Mouse (Mus musculus): ENCODE measurements around the gene Itga5.

The Itga5 gene

GRCm38 (mm10) chr15:103340786-103341185 lies 25.8 kb downstream of the Itga5 start:
- DNase-seq (ENCODE audit: low spot score in 2 of 2), result no peak

GRCm38 (mm10) chr15:103339961-103340337 lies 26.6 kb downstream of the Itga5 start, which contains the start of gene Zfp385a:
Zfp385a (minus strand) TSS chr15:103340093.
- DNase-seq (ENCODE audit: low spot score in 2 of 2), result peak in 1 of 2 experiments; percentile 58

DNA sequence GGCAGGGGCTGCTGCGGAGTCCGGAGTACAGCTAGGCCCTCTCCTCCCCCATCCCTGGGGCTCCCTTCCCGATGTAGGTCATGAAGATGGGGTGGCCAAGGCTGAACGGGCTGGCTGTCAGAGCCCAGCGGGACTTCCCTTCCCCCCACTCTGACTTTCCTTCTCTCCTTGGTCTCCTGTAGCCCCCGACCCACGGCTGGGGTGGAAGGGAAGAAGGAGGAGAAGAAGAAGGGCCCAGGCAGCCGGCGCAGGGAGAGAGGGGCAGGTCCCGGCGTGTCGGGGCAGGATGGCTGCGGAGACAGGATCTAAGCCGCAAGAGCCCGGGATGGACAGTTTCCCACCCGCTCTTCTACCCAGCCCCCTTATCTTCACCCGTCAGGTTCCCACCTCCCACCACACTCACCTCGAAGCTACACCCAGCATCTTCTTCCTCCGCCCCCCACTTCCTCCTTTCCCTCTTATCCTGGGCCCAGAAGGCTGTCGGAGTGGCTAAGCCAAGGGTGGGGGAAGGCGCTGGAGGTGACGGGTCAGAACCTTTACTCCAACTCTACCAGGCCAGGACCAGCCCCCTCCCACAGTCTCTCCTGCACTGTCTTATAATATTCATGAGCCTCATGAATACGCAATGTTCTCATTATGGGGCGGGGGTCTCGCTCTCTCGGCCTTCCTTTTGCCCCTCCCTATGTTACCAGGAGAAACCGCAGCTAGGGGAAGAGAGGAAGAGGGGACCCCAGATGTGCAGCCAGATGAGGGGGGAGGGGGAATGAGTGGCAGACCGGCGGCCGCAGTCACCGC lies 27.2 kb downstream of the Itga5 start:
- DNase-seq (ENCODE audit: low spot score in 2 of 2), result peak in 1 of 2 experiments; percentile 61

- DNase-seq (ENCODE audit: low spot score in 2 of 2), result no peak
Measured at GRCm38 (mm10) chr15:103338829-103339165, 27.8 kb downstream of the Itga5 start.

DNA sequence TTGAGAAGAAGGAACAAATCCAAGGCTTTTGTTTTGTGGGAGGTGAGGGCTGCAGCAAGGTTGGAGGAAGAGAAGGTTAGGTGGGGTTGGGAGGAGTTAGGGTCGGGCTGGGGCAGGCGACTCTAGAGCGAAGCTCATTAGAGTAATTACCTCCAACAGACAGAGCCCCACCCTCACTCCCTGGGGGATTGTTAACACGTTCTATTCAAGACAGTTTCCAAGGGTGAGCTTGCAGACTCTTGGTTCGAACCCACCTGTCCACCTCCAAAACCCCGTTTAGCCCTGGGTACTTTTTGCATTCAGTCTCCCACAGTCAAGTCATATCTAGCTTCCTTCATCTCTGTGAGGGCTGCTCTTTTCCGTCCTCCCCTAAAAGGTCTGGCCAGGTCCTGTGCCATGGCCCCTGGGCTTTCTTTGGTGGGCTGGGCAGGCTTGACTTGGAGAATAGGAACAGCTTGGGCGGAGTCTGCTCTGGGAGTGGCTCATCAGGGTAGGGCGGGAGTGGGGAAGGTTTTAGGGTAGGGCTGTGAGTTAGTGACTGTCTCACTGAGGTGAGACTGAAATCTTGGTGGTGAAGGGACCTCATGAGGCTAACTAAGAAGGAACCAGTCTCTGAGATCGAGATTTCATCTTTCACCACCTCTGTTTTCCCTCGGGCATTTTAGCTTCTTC lies 29.4 kb downstream of the Itga5 start:
- no peak for DNase-seq (ENCODE audit: low spot score in 2 of 2)

GRCm38 (mm10) chr15:103335488-103336235 lies 30.9 kb downstream of the Itga5 start:
- no peak for DNase-seq (ENCODE audit: low spot score in 2 of 2)

DNA sequence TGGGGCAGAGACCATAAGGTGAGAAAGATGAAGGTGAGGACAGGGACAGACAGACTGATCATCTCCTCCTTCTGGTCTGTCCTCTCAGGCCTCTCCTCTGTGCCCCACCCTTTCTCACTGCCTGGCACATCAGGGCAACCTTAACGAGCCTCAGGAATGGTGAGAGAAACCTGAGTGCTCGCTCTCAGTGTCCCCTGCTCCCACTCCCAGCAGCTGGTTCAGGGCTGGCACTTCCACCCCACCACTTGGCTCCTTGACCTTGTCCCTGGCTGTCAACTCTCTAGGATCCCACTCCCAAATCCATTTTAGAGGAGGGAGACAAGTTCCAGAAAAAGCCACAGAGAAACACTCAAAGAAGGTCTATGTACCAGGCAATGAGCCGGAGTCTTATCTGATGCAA lies 31.5 kb downstream of the Itga5 start:
- no peak for DNase-seq (ENCODE audit: low spot score in 2 of 2)

- DNase-seq (ENCODE audit: low spot score in 2 of 2), result no peak
Measured at GRCm38 (mm10) chr15:103334194-103334593, 32.4 kb downstream of the Itga5 start.

DNA sequence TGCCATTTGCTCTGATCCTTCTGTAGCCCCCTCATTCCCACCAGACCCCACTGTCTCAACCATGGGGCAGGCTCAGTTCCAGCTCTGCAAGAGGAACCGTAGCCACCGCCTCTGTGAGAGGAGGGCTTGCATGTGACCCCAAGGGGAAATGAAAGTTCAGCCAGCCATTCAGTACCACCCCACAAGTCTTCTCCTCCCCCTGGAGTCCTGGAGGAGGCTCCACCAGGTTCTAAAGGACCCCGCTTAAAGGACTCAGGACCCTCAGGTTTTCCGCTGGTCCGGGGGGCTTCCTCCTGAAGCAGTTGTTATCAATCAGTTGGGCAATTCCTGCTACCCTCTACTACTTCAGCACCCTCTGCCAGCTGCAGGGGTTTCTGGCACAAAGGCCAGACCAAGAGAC lies 32.8 kb downstream of the Itga5 start:
- no peak for DNase-seq (ENCODE audit: low spot score in 2 of 2)

- DNase-seq (ENCODE audit: low spot score in 2 of 2), result no peak
Measured at GRCm38 (mm10) chr15:103333081-103333615, 33.4 kb downstream of the Itga5 start.

DNA sequence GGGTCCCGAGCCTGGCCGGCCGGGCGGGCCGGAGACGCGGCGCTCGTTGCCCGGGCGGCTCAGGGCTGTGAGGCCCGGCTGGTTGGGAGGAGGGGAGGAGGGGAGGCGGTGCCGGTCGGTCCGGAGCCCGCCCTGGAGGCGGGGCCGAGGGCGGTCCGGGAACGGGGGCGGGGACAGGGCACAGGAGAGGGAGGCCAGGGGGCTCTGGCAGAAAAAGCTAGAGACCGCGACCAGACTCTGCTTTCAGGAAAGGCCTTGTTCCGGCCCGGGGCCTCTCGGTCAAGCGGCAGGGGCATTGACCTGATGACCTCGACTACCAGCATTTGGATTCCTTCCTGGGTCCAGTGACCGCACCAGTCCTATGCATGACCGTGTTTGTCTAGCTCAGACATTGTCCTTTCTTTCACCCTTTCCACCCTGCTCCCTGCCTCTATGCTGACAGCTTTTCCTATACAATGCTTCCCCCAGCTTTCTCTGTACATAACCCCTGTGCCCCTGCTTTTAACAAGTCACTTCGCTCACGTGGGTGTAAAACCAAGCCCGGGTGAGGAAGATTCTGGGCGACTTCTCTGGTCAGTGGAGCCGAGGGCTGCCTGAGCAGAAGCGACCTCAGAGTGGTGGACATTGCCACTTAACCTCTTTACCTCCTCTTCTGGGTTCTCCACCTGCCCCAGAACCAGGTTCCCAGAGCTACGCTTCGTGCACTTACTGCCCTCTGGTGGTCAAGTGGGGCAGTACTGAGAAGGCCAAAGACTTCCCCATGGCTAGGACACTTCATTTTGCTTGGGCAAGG lies 42.9 kb downstream of the Itga5 start:
- peak; percentile 83 to 92 for DNase-seq (ENCODE audit: low spot score in 2 of 2)

- no peak for DNase-seq (ENCODE audit: low spot score in 2 of 2)
Measured at GRCm38 (mm10) chr15:103323070-103323454, 43.5 kb downstream of the Itga5 start.

DNA sequence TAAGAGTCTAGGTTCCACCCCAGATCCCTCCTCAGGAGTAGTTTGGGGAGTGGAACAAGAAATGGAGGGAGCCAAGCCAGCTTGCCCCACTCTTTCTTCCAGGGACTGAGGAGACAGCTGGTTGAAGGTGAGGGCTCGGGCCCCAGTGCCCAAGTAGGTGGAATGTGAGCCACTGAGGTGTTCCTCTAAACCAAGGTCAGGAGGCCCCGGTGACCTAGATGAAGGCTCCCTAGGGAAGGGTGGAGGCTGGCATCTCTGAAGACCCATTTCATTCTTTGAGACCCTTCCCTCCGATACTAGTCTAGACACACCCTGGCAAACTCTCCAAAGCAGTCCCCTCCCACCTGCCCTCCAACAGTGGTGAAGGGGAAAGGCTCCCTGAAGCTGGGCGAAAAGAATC lies 44.2 kb downstream of the Itga5 start:
- no peak for DNase-seq (ENCODE audit: low spot score in 2 of 2)

GRCm38 (mm10) chr15:103321076-103321475 lies 45.5 kb downstream of the Itga5 start:
- no peak for DNase-seq (ENCODE audit: low spot score in 2 of 2)

DNA sequence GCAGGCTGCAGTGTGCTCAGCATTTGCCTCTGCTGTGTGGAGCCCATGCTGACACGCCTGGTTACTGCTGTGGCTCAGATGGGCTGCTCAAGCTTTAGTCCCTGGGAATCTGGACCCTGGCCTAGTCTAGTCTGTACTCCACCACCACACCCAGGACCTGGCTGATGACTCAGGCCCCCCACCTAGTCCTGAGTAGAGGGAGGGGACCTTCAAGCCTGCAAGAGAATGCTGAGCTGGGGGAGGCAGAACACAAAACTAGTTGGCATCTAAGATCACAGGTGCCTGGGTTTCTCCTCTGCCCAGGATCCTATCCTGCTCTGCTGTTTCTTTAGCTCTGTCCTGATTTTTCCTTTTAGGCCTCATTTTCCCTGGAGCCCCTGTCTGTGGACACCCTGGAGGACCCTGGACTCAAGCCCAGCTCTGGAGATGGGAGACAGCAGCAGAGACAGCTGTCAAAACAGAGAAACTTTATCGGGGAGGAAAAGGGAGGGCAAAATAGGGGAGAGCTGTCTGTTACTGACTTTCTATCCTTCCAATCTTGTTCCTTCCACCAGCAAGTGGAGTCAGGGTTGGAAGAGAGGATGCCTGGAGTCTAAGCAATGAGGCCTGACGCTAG lies 48.3 kb downstream of the Itga5 start:
- no peak for DNase-seq (ENCODE audit: low spot score in 2 of 2)

- DNase-seq (ENCODE audit: low spot score in 2 of 2), result no peak
Measured at GRCm38 (mm10) chr15:103317731-103318130, 48.8 kb downstream of the Itga5 start.

DNA sequence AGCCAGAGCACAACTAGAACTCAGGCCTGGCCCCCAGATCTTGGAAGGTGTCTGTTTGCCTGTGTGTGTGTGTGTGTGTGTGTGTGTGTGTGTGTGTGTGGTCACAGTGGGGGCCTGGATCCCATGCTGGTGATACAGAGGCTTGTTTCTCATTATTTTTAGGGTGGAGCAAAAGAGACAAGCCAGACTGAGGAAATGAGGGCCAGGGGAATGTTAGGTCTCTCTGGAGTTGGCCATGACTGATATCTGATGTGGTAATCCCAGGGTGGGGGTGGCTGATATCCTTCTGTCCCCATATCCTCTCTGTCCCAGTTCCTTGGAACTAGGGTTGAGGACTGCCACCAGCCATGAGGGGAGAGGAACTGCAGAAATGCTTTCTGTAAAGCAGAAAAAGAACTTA lies 49.4 kb downstream of the Itga5 start:
- DNase-seq (ENCODE audit: low spot score in 2 of 2), result no peak

DNA sequence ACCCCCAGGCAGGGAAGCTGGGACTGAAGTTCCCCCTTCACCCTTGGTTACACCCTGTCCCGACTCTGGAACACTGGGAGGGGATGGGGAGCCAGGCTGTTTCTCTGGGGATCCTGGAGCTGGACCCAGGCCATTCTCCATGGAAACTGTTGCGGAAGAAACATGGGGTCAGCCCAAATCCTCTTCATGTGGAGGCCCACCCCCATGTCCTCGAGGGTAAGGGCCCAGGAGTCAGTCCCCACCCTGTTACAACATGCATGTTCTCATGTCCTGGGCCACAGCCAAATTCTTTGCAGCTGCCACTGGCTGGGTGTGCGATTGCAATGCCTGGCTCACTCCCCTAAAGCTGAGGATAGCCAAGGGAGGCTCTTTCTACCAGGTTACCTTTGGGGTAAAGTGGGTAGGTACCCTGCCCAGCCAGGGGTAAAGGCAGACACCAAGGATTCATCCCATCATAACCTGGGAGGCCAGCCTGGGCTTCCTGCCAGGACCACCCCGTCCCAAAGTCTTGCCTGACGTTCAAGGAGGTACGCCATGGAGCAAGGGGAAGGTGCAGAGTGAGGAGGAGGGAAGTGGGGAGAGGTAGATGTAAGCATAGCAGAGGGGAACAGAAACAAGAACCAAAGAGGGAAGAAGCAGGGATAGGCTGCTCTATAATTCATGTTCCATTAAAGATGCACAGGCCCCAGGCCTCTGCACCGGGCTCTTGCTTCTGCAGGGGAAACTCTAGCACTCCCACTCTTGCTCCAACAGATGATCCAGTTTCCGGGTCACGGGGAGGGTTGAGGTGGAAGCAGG lies 50.4 kb downstream of the Itga5 start:
- DNase-seq (ENCODE audit: low spot score in 2 of 2), result peak in 1 of 2 experiments; percentile 60

- peak in 1 of 2 experiments; percentile 54 for DNase-seq (ENCODE audit: low spot score in 2 of 2)
Measured at GRCm38 (mm10) chr15:103315011-103315502, 51.5 kb downstream of the Itga5 start.

DNA sequence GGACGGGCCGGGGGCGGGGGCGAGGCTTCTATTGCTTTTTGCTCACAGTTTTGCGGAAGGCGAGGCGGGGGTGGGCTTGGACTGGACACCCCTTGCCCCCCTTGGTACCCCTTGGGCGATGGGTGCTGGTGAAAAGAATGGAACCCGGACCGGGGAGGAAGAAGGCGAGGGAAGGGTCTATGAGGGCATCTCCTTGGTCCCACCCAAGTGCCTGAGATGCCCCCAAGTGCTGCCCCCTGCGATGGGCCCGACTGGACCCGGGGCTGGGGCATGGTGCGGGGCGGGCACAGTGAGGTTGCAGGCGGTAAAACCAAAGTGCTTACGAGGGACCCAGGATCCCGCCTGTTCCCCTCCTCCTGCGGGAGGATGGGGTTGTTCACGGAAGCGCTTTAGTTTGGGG lies 52.4 kb downstream of the Itga5 start:
- DNase-seq (ENCODE audit: low spot score in 2 of 2), result no peak
